Mouse (Mus musculus) right cerebral cortex, postnatal 36 days (tissue): Measurements from ENCODE around the gene Gtf2i.

ENCODE experiments used
- DNase-seq, 2 experiments: peaks; one replicate each; pipeline ENCODE4 v3.0.0; 2022; ENCODE audit warnings: low spot score in 2 of 2, mixed read lengths in 1 of 2

Gtf2i gene

DNA sequence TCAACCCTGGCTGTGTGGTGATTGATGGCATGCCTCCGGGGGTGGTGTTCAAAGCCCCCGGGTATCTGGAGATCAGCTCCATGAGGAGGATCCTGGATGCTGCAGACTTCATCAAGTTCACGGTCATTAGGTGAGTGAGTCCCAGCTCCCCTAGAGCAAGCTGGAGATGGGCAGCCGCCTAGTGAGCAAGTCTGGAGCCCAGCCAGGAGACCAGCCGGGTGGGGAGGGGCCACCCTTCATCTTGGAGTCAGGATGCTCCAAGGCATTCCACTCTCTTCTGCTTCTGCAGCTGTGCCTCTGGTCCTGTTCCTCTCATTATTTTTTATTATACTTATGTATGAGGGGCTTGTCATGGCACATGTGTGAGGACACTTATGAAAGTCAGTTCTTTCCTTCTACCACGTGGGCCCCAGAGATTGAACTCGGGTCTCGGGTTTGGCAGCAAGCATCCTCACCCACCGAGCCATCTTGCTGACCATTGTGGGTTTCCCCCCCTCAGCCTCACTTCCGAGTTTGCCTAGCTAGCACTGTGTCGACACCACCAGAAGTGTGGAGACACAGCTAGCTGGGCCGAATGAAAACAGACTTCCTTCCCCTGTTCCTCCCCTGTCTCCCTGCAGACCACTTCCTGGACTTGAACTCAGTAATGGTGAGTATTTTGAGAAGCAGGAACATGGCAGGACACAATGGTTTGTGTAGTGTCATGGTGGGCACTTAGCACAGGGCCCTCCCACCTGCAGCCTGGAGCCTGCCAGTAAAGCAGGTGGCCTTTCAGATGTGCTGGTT, 100.3 kb downstream of the Gtf2i start:
- DNase-seq: no peak

DNA sequence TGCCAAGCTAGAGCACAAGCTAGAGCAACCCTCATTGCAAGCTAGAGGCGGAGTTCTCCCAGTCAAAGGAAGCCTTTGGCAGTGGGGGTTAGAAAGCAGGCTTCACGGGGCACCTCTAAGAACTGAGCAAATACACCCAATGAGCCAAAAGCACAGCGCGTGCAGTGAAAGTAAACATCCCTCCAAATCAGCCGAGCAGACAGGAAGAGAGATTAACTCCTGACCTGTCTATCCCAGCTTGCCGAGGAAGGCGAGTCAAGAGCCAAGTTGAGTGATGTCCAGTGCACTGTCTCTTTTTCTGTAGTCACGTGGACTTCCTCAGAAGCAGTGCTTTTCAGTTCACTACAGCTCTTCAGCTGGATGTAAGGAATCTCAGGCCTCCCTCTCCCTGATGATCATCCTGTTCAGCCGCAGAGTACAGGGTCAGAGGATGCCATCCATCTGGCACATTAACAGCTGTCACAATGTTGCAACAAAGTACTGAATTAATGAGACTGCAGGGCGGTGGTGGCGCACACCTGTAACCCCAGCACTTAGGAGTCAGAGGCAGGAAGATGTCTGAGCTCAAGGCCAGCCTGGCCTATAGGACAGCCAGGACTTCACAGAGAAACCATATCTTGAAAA, 104.5 kb downstream of the Gtf2i start:
- DNase-seq: no peak

DNA sequence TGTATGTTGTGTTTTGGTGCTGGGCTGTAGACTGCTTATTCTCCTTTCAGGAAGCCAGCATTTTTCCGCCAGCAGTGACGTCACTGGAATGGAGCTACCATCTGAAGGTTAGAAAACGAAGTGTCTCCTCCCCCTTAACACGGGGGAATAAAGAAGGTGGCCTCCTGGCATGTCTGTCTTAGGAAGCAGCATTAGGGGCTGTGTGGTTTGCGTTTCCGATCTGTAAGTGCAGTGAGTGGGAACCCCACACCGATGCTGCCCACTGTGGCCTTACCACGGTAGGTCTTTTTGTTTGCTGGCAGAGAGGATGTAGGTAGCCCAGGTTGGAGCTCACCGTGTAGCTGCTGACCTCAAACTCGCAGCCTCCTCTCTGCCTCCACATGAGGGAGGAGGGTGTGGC, 107.8 kb downstream of the Gtf2i start:
- DNase-seq: no peak

DNA sequence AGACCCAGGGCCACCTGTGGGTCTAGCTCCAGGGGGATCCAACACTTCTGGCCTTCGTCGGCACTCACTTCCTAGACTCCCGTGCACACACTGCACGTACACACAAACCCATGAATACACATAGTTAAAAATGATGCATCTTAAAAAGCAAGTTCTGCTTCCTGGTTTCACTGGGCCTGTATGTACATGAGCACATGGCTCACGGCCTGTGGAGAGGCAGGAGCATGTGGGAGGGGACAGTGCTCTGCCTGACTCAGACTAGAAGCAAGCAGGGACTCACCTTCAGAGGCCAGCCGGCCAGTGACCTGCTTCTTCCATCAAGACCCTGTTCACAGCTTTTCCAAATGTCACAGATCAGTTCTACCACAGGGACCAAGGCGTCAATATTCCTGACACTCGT, 120.9 kb downstream of the Gtf2i start:
- no peak for DNase-seq

DNA sequence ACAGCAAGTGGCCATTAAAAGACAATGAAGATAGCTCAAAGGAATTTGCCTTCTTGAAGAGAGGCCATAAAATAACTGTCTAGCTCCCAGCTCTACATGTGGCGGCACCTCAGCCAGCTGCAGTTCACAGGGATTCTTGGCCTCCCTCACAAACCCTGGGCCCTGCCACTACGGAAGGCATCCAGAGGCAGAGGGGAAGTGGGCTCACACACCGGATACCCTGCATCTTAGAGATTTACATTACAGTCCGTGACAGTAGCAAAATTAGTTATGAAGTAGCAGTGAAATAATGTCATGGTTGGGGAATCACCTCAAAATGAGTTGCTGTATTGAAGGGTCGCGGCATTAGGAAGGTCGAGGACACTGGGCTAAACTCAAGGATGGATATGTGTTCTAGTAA, 126.0 kb downstream of the Gtf2i start:
- DNase-seq: no peak
